Mouse (Mus musculus): ENCODE data around the gene Ipo8. TPM values are rescaled to one million over a fixed set of nuclear protein-coding genes. Genes with fewer than 3 reads are reported as not detected.

Gene Ipo8
- total RNA-seq (2021) = 10 to 100 TPM; 23.6 to 27.5 TPM

DNA sequence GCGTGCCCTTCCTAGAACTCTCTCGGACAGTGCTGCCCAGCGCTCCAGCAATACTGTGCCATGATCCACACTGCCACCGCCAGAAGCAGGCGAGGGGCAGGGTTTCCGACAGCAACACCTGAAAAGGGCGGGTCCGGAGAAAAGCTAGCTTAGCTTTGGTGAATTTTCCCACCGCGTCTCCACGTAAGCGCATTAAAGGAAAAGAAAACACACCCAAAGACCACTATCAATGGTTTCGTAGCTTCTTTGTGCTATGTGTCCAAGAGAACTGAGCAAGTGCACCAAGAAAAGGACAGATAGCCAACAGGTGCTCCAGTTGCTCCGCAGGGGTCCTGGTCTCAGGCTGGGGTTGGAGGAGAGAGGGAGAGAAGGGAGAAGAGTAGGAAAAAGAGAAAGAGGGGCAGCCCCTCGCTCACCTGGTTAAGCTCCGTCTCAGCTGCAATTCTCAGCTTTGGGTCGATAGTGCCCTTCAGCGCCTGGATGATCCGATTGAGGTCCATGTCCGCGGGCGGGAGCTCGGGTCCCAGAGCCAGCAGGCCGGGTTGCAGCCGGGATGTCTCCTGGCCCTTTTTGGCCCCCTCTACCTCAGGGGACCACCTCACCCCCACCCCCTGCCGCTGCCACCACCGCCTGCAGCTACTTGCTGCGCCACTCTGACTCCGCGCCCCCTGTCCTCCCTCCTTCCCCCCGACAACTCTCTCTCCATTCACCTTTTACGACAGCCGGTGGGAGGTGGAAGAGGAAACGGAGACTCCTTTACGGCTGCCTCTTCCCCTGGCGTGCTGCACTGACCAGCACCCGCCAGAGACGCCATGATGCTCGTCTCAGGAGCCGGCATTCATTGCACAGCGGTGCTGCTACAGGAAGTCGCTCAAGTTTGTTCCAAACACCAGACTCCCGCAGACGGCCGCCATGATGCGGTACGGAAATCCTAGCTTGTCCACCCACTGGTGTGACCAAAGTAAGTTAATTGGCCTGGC, at the start of gene Ipo8:
TSS of gene Ipo8 (minus strand) at position 720 of the 980 bp plus-strand sequence.
- intact Hi-C loops (cut with DNase I) = loop anchor here (1.0 to 10.0 kb wide), 2 partner anchors 294 to 619 kb away; partner anchors contain the start of gene Ergic2
- DNase-seq = peak; percentile 93 to 95

DNA sequence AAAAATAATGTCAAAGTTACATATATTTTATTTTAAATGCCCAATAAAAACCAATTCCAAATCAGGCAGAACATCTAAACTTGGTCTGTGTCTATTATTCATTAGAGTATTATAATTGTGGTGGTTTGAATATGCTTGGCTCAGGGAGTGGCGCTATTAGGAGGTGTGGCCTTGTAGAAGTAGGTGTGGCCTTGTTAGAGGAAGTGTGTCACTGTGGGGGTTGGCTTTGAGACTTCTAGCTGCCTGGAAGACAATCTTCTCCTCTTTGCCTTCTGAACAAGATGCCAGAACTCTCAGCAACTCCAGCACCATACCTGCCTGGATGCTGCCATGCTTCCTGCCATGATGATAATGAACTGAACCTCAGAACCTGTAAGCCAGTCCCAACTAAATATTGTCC, 42.6 kb upstream of the Ipo8 start:
- DNase-seq = no peak
- intact Hi-C loops (cut with DNase I) = no loop called here

GRCm38 (mm10) chr6:148845629-148846028, 14.4 kb upstream of the Ipo8 start:
- no peak for DNase-seq
- intact Hi-C loops (cut with DNase I) = no loop called here

DNA sequence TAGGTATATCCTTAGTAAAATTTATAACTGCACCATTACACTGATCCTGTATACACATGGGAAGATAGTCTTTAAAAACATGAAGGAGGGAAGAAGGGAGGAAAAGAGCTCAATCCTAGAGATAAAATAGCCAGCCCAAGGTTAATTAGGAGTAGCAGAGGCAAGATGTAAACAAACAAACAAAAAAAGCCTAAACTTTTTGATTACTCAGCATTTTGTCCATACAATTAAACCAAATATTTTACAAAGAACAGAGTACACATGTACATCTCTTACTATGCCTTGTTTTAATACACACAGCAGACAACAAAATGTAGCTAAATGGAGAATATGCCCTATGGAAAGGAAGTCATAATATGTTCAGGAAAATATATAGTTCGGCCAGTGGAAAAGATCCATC, 10.5 kb upstream of the Ipo8 start:
- no peak for DNase-seq
- intact Hi-C loops (cut with DNase I) = no loop called here

DNA sequence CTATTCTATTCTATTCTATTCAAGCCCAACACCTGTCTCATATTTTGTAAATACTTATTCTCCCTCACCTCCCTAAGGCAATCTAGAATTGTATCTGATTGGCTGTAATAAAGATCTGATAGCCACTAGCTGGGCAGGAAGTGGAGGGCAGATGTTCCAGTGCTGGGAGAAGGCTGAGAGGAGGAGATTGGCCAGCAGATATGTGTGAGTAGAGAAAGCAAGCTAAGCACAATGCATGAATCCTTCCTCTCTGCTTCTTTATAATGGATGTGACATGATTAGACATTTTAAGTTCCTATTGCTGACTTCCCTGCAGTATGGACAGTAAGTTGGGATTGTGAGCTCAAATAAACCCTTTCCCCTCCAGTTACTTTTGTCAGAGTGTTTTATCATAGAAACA, 7.2 kb upstream of the Ipo8 start:
- intact Hi-C loops (cut with DNase I) = loop anchor here (10.0 kb wide), 1 partner anchor 286 kb away; no protein-coding TSS in a partner anchor
- DNase-seq = no peak

DNA sequence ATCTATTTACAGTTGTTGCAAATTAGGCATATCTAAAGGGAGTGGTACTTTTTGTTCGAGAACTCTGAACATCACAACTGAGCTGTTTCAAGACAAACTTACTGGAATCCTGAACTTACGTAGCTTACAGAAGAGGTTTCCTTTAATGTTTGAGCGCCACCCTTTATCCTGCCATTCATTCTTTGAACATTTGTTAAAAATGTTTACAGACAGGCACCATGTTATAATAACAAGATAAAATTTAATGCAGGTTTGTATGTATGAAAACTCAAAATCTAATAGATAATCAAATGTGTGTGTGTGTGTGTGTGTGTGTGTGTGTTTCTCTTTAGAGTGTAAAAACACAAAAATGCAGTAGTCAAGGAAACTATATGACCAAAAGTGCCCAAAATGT, 458 bp upstream of the Ipo8 start:
- intact Hi-C loops (cut with DNase I) = loop anchor here (1.0 to 10.0 kb wide), 2 partner anchors 293 to 619 kb away; partner anchors contain the start of gene Ergic2
- DNase-seq = no peak

DNA sequence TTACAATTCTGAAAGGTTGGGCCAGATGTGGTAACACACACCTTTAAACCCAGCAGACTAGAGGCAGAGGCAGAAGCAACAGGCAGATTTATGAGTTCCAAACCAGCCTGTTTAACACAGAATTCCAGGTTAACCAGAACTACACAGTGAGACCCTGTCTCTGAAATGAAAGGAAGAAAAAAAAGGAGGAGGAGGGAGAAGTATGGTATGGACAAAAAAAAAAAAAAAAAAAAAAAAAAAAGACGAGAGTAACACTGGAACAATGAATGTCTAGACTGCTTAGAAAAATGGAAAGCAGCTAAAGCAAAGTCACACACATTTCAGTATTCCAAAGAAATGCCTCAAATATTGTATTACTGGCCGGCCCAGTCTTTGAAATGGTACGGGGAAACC, 916 bp downstream of the Ipo8 start:
- DNase-seq = no peak
- intact Hi-C loops (cut with DNase I) = loop anchor here (10.0 kb wide), 1 partner anchor 294 kb away; no protein-coding TSS in a partner anchor

DNA sequence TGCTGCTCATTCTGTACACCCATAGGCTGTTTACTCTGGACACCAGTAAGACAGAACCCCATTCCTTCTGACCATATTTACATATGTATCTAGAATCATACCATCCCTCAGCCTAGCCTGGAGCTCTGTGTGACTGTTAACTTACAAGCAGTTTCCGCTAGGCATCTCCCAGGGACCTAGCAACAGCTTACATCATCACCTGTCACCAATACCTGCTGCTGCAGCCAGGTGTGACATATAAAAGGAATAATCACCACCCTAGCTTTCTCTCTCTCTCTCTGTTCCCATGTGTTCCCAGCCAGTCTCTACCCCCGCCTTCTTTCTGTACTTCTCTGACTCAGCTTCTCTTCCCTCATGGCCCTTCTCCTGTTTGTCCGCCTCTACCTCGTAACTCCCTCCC, 5.1 kb downstream of the Ipo8 start:
- intact Hi-C loops (cut with DNase I) = no loop called here
- DNase-seq = no peak

DNA sequence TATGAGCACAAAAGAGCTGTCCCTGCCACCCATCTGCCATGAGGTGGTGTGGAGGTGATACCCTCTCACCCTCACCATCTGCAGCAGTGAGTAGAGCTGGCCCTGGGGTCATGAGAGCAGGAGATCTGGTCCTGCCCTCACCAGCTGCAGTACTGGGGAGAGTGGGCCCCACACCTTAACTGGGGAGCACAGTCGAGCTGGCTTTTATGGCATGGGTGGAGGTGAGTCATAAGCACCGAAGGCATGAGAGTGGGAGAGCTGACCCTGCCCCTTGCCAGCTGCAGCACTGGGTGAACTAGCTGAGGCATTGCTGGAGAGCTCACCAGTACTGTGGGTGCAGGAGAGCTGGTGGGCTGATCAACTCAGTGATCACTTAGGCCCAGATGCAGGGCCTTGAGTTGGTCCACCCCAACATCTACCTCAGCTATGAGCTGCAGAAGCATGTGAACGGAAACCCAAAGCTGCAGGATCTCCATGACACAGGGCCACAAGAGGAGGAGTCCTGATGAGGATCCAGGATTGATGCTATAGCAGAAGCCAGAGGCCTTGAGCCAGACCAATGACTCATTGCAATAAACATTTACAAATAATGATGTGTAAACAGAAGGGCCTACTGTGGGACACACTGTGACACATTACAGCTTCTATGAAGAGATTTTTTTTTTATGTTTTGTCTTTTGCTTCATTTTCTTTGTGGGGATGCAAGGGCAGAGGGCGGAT, 12.5 kb downstream of the Ipo8 start:
- no peak for DNase-seq
- intact Hi-C loops (cut with DNase I) = no loop called here

DNA sequence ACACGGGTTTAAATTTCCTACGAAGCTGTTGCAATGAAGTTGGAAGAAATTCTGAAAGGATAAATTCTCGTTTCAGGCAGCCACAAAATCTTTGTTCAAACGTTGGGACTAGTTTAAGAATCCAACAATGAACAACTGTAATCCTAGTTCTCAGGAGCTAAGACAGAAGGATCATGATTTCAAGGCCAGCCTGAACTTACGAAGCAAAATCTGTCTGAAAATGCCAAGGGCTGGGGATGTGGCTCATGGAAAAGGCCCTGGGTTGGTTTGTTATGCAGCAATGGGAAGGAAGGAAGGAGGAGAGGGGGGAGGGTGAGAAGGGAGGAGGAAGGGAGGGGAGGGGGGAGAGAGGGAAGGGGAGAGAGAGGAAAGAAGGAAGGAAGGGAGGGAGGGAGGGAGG, 14.5 kb downstream of the Ipo8 start:
- intact Hi-C loops (cut with DNase I) = no loop called here
- no peak for DNase-seq

DNA sequence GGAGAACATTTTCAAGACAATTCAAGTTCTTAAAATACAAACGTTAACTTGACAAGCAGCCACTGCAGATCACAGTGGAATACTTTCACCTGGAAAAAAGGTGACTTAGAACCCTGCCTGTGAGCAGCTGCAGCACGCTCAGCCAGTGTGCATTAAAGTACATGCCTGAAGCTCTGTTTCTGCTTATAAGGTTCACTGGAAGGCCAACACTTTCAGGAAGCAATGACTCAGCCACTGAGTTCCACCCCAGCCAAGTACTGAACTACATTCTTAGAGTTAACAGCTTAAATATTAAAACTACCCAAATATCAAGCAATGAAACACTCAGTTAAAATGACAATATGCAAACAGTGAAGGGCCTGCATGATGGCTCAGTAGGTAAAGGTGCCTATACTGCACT, 20.1 kb downstream of the Ipo8 start:
- DNase-seq = no peak

DNA sequence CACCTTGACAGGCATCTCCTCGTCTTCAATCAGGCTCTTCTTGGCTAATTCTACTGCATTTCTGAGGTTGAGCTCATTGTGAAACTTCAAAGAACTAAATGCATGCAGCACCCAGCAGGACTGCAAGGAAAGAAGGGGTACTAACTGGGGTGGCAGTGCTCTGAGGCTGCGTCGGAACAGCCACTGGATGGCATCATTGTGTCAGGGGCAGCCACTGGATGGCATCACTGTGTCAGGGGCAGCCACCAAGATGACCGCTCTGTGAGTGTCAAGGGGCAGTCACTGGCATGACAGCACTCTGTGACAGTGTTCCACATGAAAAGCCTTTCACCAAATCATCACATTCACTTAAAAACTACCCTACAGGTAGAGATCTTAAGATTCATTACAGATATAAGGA, 31.5 kb downstream of the Ipo8 start:
- intact Hi-C loops (cut with DNase I) = no loop called here
- no peak for DNase-seq

More for the DNA sequence above, 20.1 kb downstream of the Ipo8 start:
- intact Hi-C loops (cut with DNase I) = no loop called here

- no peak for DNase-seq
- intact Hi-C loops (cut with DNase I) = no loop called here
Observed at GRCm38 (mm10) chr6:148795145-148795544, 36.1 kb downstream of the Ipo8 start.

GRCm38 (mm10) chr6:148789010-148789673, 42.1 kb downstream of the Ipo8 start:
- intact Hi-C loops (cut with DNase I) = no loop called here
- DNase-seq = peak; percentile 2 to 3

DNA sequence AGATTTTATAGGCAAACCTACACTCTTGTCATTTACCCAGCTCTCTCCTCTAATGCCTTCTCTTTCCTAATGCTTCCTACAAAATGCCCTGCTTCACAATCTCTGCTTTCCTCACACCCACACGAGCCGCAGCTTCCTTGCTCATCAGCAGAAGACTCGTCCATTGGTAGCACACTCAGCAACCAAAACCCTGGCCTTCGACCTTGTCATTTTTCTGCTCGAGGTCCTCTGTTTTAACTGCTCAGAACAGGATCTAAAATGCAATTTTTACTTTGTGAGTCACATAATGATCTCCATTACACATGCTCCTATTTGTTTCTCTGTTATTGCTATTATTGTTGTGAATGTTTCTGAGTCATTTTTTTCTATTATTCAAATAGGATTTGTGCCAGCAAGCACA, 45.1 kb downstream of the Ipo8 start:
- intact Hi-C loops (cut with DNase I) = no loop called here
- no peak for DNase-seq

DNA sequence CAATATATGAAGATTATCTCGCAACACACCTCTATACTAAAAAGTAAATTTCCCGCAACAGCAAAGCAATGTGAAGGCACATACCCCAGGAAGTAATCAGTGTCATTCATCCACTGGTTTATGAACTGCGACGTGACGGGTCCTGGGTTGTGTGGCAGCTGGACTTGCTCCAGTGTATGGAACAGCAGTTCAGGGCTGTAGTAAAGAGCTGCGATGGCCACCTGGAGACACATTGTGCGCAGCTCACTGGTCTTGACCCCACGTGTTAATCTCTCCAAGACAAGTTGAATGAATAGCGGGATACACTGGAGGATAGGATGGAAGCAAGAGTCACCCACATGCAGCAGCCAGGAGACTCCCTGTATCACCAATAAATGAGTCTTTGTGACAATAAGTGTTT, 46.8 kb downstream of the Ipo8 start:
- no peak for DNase-seq
- intact Hi-C loops (cut with DNase I) = no loop called here

DNA sequence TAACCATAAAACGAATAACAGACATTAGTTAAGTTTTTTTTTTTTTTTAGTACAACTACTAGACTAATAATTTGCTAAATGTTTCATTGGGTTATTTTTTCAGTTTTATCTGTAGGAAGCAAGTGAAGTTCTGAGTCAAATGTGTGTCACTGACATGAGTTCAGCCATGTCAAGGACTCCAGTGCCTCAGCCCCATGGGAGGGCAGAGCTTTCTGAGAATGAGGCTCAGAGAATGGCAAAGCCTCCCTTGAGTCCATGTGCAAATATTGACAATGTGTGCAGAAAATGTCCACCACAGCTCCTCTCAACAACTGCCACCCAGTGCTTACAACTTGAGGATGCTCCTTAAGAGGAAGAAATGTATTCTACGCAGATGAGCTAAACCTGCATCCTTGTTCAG, 55.0 kb downstream of the Ipo8 start:
- intact Hi-C loops (cut with DNase I) = no loop called here

DNA sequence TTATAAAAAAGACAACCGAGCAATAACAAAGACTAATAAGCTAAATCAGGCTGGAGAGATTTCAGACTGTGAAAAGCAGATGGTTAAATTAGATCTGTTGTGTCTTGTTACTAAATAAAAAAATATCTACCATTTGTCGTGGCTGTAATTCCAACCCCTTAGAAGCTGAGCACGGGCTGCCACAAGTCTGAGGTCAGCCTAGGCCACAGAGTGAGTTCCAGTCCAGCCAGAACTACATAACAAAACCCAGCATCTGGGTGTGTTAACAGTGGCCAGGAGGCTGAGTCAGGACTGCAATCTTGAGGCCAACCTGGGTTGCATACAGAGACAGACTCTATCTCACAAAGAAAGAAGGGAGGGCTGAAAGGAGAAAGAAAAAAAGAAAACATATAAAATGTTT, 59.8 kb downstream of the Ipo8 start:
- no peak for DNase-seq
- intact Hi-C loops (cut with DNase I) = no loop called here

More for the DNA sequence above, 55.0 kb downstream of the Ipo8 start:
- no peak for DNase-seq

GRCm38 (mm10) chr6:148768419-148768818, 62.8 kb downstream of the Ipo8 start:
- no peak for DNase-seq
- intact Hi-C loops (cut with DNase I) = no loop called here

DNA sequence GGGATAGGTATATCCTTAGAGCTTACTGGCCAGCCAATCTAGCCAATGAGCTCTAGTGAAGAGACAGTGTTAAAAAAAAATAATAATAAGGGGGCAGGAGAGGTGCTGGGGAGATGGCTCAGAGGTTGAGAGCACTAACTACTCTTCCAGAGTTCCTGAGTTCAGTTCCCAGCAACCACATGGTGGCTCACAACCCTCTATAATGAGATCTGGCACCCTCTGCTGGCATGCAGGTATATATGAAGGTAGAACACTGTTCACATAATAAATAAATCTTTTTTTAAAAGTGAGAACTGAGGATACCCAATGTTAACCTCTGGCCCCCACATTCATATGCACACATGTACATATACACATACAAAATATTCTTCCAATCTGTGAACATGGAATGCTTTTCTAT, 64.0 kb downstream of the Ipo8 start:
- no peak for DNase-seq
- intact Hi-C loops (cut with DNase I) = no loop called here
